Mouse (Mus musculus) megakaryocyte-erythroid progenitor cell, adult 5-6 weeks (primary cell): ENCODE results near the gene Uba2. TPM values are rescaled to one million over a fixed set of nuclear protein-coding genes. Genes with fewer than 3 reads are reported as not detected.
"Not testable (repeated sequence)": the region's sequence is repeated elsewhere in the genome, so short reads cannot be mapped to it uniquely, and the experiment has no call there.

Source experiments
- ATAC-seq: replicated peaks from 2 replicates; pipeline ENCODE4 v1.8.0; 2016; ENCODE audit warnings: mild to moderate bottlenecking, inconsistent platforms; ENCODE audit not compliant: severe bottlenecking, poor library complexity, low FRiP score, low TSS enrichment
- total RNA-seq, 2 experiments: library from RNA; stranded (forward) in 1 of 2; stranded (reverse) in 1 of 2; fragments of 200-1000, 215-1000 nt in 1 of 2; fragments of >200 nt in 1 of 2; fragmentation: Nextera tagmentation in 1 of 2; gene quantifications; 2 replicates each; pipeline ENCODE4 v1.2.3; 2014 to 2017

The Uba2 gene
- 180 and 188 TPM in 2 replicates for total RNA-seq (2014; fragmentation: Nextera tagmentation)
- 234 and 250 TPM in 2 replicates for total RNA-seq (2017)

GRCm38 (mm10) chr7:34169454-34169853 lies at the start of gene Uba2:
Uba2 (minus strand) TSS chr7:34169599.
- ATAC-seq, result no peak

- no peak for ATAC-seq
These were observed 49.1 kb upstream of the Uba2 start for GRCm38 (mm10) chr7:34218496-34218895.

- ATAC-seq, result no peak
These were observed 47.1 kb upstream of the Uba2 start for GRCm38 (mm10) chr7:34216474-34216873.

- no peak for ATAC-seq
These were observed 46.1 kb upstream of the Uba2 start for GRCm38 (mm10) chr7:34215481-34215880.

- ATAC-seq, result no peak
These were observed 45.2 kb upstream of the Uba2 start for GRCm38 (mm10) chr7:34214644-34215043.

GRCm38 (mm10) chr7:34213281-34213680 lies 43.9 kb upstream of the Uba2 start:
- no peak for ATAC-seq

- ATAC-seq, result peak; percentile 17; the same call in 1 of the 2 replicates
These were observed 38.8 kb upstream of the Uba2 start for GRCm38 (mm10) chr7:34208027-34208745.

GRCm38 (mm10) chr7:34206331-34206730 lies 36.9 kb upstream of the Uba2 start:
- no peak for ATAC-seq

GRCm38 (mm10) chr7:34202147-34202546 lies 32.7 kb upstream of the Uba2 start:
- not testable (repeated sequence) for ATAC-seq

- ATAC-seq, result no peak
These were observed 31.4 kb upstream of the Uba2 start for GRCm38 (mm10) chr7:34200829-34201228.

- peak; percentile 58 for ATAC-seq
These were observed 28.9 kb upstream of the Uba2 start for GRCm38 (mm10) chr7:34198346-34198745.

GRCm38 (mm10) chr7:34196132-34197128 lies 27.0 kb upstream of the Uba2 start, which contains the start of gene Pdcd2l:
Pdcd2l (minus strand) TSS chr7:34196661.
- peak; percentile 78 for ATAC-seq

- 0 out of 2 replicates have a peak, but pooled peaks have one; percentile 27 for ATAC-seq
These were observed 26.2 kb upstream of the Uba2 start for GRCm38 (mm10) chr7:34195632-34196031.

GRCm38 (mm10) chr7:34192825-34193224 lies 23.4 kb upstream of the Uba2 start:
- ATAC-seq, result no peak

GRCm38 (mm10) chr7:34189376-34189989 lies 20.1 kb upstream of the Uba2 start:
- ATAC-seq, result no peak

- ATAC-seq, result no peak
These were observed 14.4 kb upstream of the Uba2 start for GRCm38 (mm10) chr7:34183794-34184193.

- no peak for ATAC-seq
These were observed 14.0 kb upstream of the Uba2 start for GRCm38 (mm10) chr7:34183356-34183755.

- not testable (repeated sequence) for ATAC-seq
These were observed 6.8 kb upstream of the Uba2 start for GRCm38 (mm10) chr7:34176241-34176640.

GRCm38 (mm10) chr7:34172251-34172650 lies 2.9 kb upstream of the Uba2 start:
- ATAC-seq, result no peak
